7 mouse cellular contexts compared by ENCODE assay signal in genomic region chr9:48984320-48984844, GRCm38 (mm10). TPM values are rescaled to one million over a fixed set of nuclear protein-coding genes. Genes with fewer than 3 reads are reported as not detected.
DNase-seq lines count a peak whose midpoint lies in the region; ATAC-seq and TF ChIP-seq lines count a peak whose summit lies in the region.

No protein-coding gene starts in this region.

- no peak for TF ChIP-seq CTCF in spleen, adult 2 months (IDR thresholded peaks at IDR 0.05; ENCODE audit: extremely low read depth, insufficient read depth, insufficient read length, insufficient replicate concordance)

- no peaks in the 10 kb centered on the region for H3K36me3 ChIP-seq in spleen, adult 2 months (ENCODE audit: control insufficient read depth, insufficient read depth, low read length)
- H3K36me3 ChIP-seq in embryonic facial prominence, embryonic 13.5 days, result no peaks in the 10 kb centered on the region
- peaks cover 9% of the 10 kb centered on the region; the same call in 1 of the 2 replicates for H3K36me3 ChIP-seq in limb, embryonic 10.5 days
- no peaks in the 10 kb centered on the region for H3K36me3 ChIP-seq in neural tube, embryonic 14.5 days (ENCODE audit: control insufficient read depth, insufficient read depth, low read length)

- peak overlapping the region; percentile 74 for H3K4me2 ChIP-seq in embryonic facial prominence, embryonic 13.5 days
- H3K4me2 ChIP-seq in neural tube, embryonic 14.5 days (ENCODE audit: low read depth, low read length), result peak overlapping the region; percentile 45

- H3K4me3 ChIP-seq in spleen, adult 2 months (ENCODE audit: extremely low read depth, insufficient read depth, insufficient read length), result peak overlapping the region; percentile 72
- H3K4me3 ChIP-seq in embryonic facial prominence, embryonic 13.5 days, result peak overlapping the region; percentile 79
- peak overlapping the region; percentile 84 for H3K4me3 ChIP-seq in limb, embryonic 10.5 days
- peak overlapping the region; percentile 70 for H3K4me3 ChIP-seq in neural tube, embryonic 14.5 days (ENCODE audit: low read depth, low read length)

- H3K27ac ChIP-seq in spleen, adult 2 months (ENCODE audit: insufficient read depth, low read length), result peak overlapping the region; percentile 85
- H3K27ac ChIP-seq in embryonic facial prominence, embryonic 13.5 days, result peak overlapping the region; percentile 88
- peak overlapping the region; percentile 90 for H3K27ac ChIP-seq in limb, embryonic 10.5 days
- H3K27ac ChIP-seq in neural tube, embryonic 14.5 days (ENCODE audit: low read depth, low read length), result peak overlapping the region; percentile 77; the same call in 1 of the 2 replicates

- WGBS in spleen, adult 2 months, result 6% methylated on average over 8 of the region's 8 CpGs
- WGBS in embryonic facial prominence, embryonic 13.5 days, result 32% methylated on average over 8 of the region's 8 CpGs
- WGBS in limb, embryonic 10.5 days, result 43% methylated on average over 8 of the region's 8 CpGs
- WGBS in neural tube, embryonic 14.5 days, result 33% methylated on average over 8 of the region's 8 CpGs

- H3K9ac ChIP-seq in embryonic facial prominence, embryonic 13.5 days, result peak overlapping the region; percentile 72
- H3K9ac ChIP-seq in neural tube, embryonic 14.5 days (replicated peaks; ENCODE audit: low read depth, low read length), result peak overlapping the region; percentile 39

- no peaks in the 10 kb centered on the region for H3K9me3 ChIP-seq in embryonic facial prominence, embryonic 13.5 days
- no peaks in the 10 kb centered on the region for H3K9me3 ChIP-seq in limb, embryonic 10.5 days (replicated peaks)
- H3K9me3 ChIP-seq in neural tube, embryonic 14.5 days (ENCODE audit: control insufficient read depth, low read length), result no peaks in the 10 kb centered on the region

- peak in 1 of 2 experiments; percentile 46 for DNase-seq in spleen, adult 2 months (ENCODE audit: low read depth in 1 of 2, low spot score in 2 of 2)
- DNase-seq in spleen, adult 12 weeks (ENCODE audit: low spot score), result no peak
- no peak for DNase-seq in limb, embryonic 10.5 days (ENCODE audit: low spot score)
- DNase-seq in gastrocnemius, postnatal 10 days, result no peak

- no peak for ATAC-seq in embryonic facial prominence, embryonic 13.5 days (ENCODE audit: insufficient number of reproducible peaks, insufficient read depth, low FRiP score, low TSS enrichment, low read depth)
- peak; percentile 10; the same call in 1 of the 2 replicates for ATAC-seq in neural tube, embryonic 14.5 days (ENCODE audit: low read depth)
- no peak for ATAC-seq in frontal cortex, adult (ENCODE audit: low TSS enrichment)

- H3K4me1 ChIP-seq in spleen, adult 2 months (ENCODE audit: control insufficient read depth, insufficient read depth, insufficient read length), result no peaks in the 10 kb centered on the region; the same call in 1 of the 2 replicates
- peaks cover 26% of the 10 kb centered on the region for H3K4me1 ChIP-seq in embryonic facial prominence, embryonic 13.5 days
- H3K4me1 ChIP-seq in limb, embryonic 10.5 days, result peaks cover 35% of the 10 kb centered on the region
- peaks cover 17% of the 10 kb centered on the region for H3K4me1 ChIP-seq in neural tube, embryonic 14.5 days (ENCODE audit: control insufficient read depth, insufficient read depth, low read length)

- TF ChIP-seq POLR2A in spleen, adult 2 months (IDR thresholded peaks at IDR 0.05; ENCODE audit: low read depth, low read length), result no peak

- H3K27me3 ChIP-seq in spleen, adult 2 months (ENCODE audit: control insufficient read depth, insufficient read depth, low read length), result no peaks in the 10 kb centered on the region
- H3K27me3 ChIP-seq in embryonic facial prominence, embryonic 13.5 days, result no peaks in the 10 kb centered on the region
- no peaks in the 10 kb centered on the region for H3K27me3 ChIP-seq in limb, embryonic 10.5 days (ENCODE audit: low read depth, poor library complexity, severe bottlenecking)
- peaks cover 2% of the 10 kb centered on the region; the same call in 1 of the 2 replicates for H3K27me3 ChIP-seq in neural tube, embryonic 14.5 days (ENCODE audit: control insufficient read depth, insufficient read depth, low read length)

RNA-seq across cellular contexts. Expression of gene Usp28, which starts 0.8 kb away (rescaled TPM):
- 12.3 and 15.2 TPM in 2 replicates for polyA plus RNA-seq in spleen, adult 2 months (2012; rRNA removed)
- 35.4 and 35.8 TPM in 2 replicates for polyA plus RNA-seq in embryonic facial prominence, embryonic 13.5 days (2015; fragmentation: Nextera tagmentation; extraction: Ambion mirVana)
- 44.6 and 45.6 TPM in 2 replicates for polyA plus RNA-seq in limb, embryonic 10.5 days (2016; fragmentation: Nextera tagmentation; extraction: Ambion mirVana)
- 39.0 and 40.5 TPM in 2 replicates for polyA plus RNA-seq in neural tube, embryonic 14.5 days (2014; fragmentation: Nextera tagmentation; extraction: Ambion mirVana)
- 100 to 1,000 TPM; 115 to 131 TPM for total RNA-seq in gastrocnemius, postnatal 10 days (2021)

RNA-seq across cellular contexts. Expression of gene Htr3b, which starts 19.6 kb away (rescaled TPM):
- polyA plus RNA-seq in spleen, adult 2 months (2012; rRNA removed), result not detected in 2 replicates
- 0.08 and 0.28 TPM in 2 replicates for polyA plus RNA-seq in embryonic facial prominence, embryonic 13.5 days (2015; fragmentation: Nextera tagmentation; extraction: Ambion mirVana)
- not detected in 2 replicates for polyA plus RNA-seq in limb, embryonic 10.5 days (2016; fragmentation: Nextera tagmentation; extraction: Ambion mirVana)
- 0.27 and 2.2 TPM in 2 replicates for polyA plus RNA-seq in neural tube, embryonic 14.5 days (2014; fragmentation: Nextera tagmentation; extraction: Ambion mirVana)
- total RNA-seq in gastrocnemius, postnatal 10 days (2021), result not detected
